Mouse (Mus musculus): ENCODE data around the gene Cidec.

- no peak for TF ChIP-seq CTCF (IDR thresholded peaks at IDR 0.05; ENCODE audit: low read depth)
- no peak for TF ChIP-seq EP300 (optimal IDR thresholded peaks at IDR 0.05)
Observed at GRCm38 (mm10) chr6:113385160-113385714, 50.3 kb downstream of the Cidec start.
